Mouse (Mus musculus): ENCODE results near the gene Apbb1. TPM values are rescaled to one million over a fixed set of nuclear protein-coding genes. Genes with fewer than 3 reads are reported as not detected.

Gene Apbb1
- polyA plus RNA-seq, 1 experiment from 2014 or later, result 31.4 TPM

DNA sequence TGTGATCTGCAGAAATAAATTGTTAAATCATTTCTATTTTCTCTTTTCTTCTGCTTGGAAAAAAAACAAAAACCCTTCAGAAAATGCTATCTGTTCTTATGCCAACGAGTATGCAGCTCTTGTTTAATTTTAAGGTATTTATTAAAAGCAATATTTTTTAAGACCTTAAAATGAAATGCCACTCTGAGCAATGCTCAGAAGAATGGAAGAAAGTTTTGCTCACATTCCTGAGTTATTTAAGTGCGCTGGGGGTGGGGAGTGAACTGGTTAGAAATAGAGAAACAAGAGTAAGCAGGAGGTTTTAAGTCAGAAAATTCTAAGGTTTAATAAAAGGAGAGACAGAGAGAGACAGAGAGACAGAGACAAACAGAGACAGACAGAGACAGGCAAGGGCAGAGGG, 61.7 kb downstream of the Apbb1 start:
- Histone ChIP-seq H3K4me1 (replicated peaks; ENCODE audit: insufficient read depth, low read length) (no peaks in the 10 kb centered on the region), H3K9me3 (replicated peaks; ENCODE audit: low read length) (no peaks in the 10 kb centered on the region), H3K36me3 (ENCODE audit: insufficient read depth, low read length) (no peaks in the 10 kb centered on the region), H3K4me3 (replicated peaks; ENCODE audit: low read depth, low read length) (no peak overlapping the region), H3K27me3 (ENCODE audit: insufficient read depth, low read length) (no peaks in the 10 kb centered on the region), H3K27ac (no peak overlapping the region), H3K9ac (ENCODE audit: low read depth, low read length) (no peak overlapping the region), H3K4me2 (ENCODE audit: low read length) (no peak overlapping the region)
- no peak for DNase-seq (ENCODE audit: low spot score)
- TF ChIP-seq CTCF (IDR thresholded peaks at IDR 0.05; ENCODE audit: low read depth), result no peak
- ATAC-seq (replicated peaks; ENCODE audit: low FRiP score, low read depth), result no peak
- WGBS, result 73% methylated on average over 2 of the region's 2 CpGs

DNA sequence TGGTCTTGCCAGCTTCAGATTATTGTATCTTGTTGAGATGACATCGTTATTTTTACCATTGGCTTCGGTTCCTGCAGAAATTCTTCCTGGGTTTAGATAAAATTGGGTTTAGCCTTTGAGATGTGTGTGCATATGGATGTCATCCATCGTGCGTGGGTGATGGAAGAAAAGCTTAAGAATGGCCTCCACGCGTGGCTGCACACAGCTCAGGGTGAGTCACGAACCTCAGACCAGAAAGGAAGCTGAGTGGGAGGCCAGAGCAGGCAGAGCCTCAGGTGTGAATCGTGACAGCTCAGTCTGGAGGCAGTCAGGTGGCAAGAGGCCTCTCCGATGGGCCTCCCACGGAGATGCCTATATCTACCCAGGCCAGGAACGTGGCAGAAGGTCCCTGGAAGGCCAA, 62.1 kb downstream of the Apbb1 start:
- DNase-seq (ENCODE audit: low spot score) (no peak), ATAC-seq (replicated peaks; ENCODE audit: low FRiP score, low read depth) (no peak)
- Histone ChIP-seq H3K27me3 (ENCODE audit: insufficient read depth, low read length) (no peaks in the 10 kb centered on the region), H3K9ac (ENCODE audit: low read depth, low read length) (no peak overlapping the region), H3K9me3 (replicated peaks; ENCODE audit: low read length) (no peaks in the 10 kb centered on the region), H3K36me3 (ENCODE audit: insufficient read depth, low read length) (no peaks in the 10 kb centered on the region), H3K27ac (no peak overlapping the region), H3K4me3 (replicated peaks; ENCODE audit: low read depth, low read length) (no peak overlapping the region), H3K4me1 (replicated peaks; ENCODE audit: insufficient read depth, low read length) (no peaks in the 10 kb centered on the region), H3K4me2 (ENCODE audit: low read length) (no peak overlapping the region)
- no peak for TF ChIP-seq CTCF (IDR thresholded peaks at IDR 0.05; ENCODE audit: low read depth)
- 42% methylated on average over 11 of the region's 11 CpGs for WGBS

DNA sequence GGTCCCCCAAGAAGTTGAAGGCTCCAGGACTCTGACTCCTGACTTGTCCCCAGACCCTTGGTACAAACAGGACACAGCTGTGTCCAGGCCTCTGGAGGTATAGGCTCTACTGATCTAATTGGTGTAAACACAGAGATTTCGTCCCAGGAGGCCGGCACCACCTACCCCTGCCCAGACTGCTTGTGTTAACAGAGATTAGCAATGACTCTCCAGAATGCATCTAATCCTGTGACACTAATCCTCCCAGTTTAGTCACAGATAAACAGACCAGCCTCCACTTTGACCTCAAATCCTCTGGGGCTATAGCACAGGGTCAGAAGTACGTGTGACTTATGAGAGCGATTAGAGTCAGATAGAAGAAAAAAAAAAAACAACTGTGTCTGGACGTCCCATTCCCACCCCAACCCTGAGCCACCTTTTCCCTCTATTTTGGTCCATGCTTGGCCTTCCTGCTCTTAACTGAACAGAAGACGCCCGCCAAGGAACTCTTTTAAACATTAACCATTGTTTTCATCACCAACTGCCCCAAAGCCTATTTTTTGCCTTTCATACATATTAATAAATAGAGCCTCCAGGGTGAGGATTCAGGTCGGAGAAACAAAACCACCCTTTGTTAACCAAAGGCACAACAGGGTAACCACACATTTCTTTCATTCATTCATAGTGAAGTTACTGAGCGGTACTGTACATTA, 64.6 kb downstream of the Apbb1 start:
- WGBS, result 43% methylated on average over 9 of the region's 9 CpGs

GRCm38 (mm10) chr7:105515178-105515577, 66.3 kb downstream of the Apbb1 start:
- Histone ChIP-seq H3K4me3 (replicated peaks; ENCODE audit: low read depth, low read length) (no peak overlapping the region), H3K4me1 (replicated peaks; ENCODE audit: insufficient read depth, low read length) (no peaks in the 10 kb centered on the region), H3K36me3 (ENCODE audit: insufficient read depth, low read length) (no peaks in the 10 kb centered on the region), H3K4me2 (ENCODE audit: low read length) (no peak overlapping the region), H3K27ac (no peak overlapping the region), H3K27me3 (ENCODE audit: insufficient read depth, low read length) (no peaks in the 10 kb centered on the region), H3K9me3 (replicated peaks; ENCODE audit: low read length) (no peaks in the 10 kb centered on the region), H3K9ac (ENCODE audit: low read depth, low read length) (no peak overlapping the region)
- WGBS, result 12% methylated on average over 5 of the region's 5 CpGs
- DNase-seq (ENCODE audit: low spot score) (peak; percentile 47), ATAC-seq (replicated peaks; ENCODE audit: low FRiP score, low read depth) (peak; percentile 80; the same call in 1 of the 2 replicates)
- peak; percentile 91 for TF ChIP-seq CTCF (IDR thresholded peaks at IDR 0.05; ENCODE audit: low read depth)

More for the DNA sequence above, 64.6 kb downstream of the Apbb1 start:
- Histone ChIP-seq H3K4me1 (replicated peaks; ENCODE audit: insufficient read depth, low read length) (no peaks in the 10 kb centered on the region), H3K9ac (ENCODE audit: low read depth, low read length) (no peak overlapping the region), H3K4me3 (replicated peaks; ENCODE audit: low read depth, low read length) (no peak overlapping the region), H3K36me3 (ENCODE audit: insufficient read depth, low read length) (no peaks in the 10 kb centered on the region), H3K27me3 (ENCODE audit: insufficient read depth, low read length) (no peaks in the 10 kb centered on the region), H3K27ac (no peak overlapping the region), H3K4me2 (ENCODE audit: low read length) (no peak overlapping the region), H3K9me3 (replicated peaks; ENCODE audit: low read length) (no peaks in the 10 kb centered on the region)
- ATAC-seq (replicated peaks; ENCODE audit: low FRiP score, low read depth) (no peak), DNase-seq (ENCODE audit: low spot score) (no peak)
- no peak for TF ChIP-seq CTCF (IDR thresholded peaks at IDR 0.05; ENCODE audit: low read depth)

DNA sequence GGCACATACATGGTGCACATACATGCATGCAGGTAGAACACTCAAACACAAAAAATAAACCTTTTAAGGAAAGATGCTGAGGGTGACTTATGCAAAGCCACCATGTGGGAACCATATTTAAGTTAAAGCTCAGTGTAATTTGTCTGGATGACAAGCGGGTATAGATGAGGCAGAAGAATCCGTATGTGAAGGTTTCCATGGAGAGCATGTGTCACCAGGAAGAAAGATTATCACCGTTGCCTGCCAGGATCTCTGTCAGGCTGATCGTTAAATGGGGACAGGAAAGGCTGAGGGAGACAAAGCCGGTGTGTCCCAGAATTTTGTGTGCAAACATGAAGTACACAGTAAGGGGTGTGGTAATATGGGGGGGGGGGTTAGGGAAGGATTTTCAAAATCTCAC, 66.9 kb downstream of the Apbb1 start:
- no peak overlapping the region for H3K4me3 ChIP-seq (replicated peaks; ENCODE audit: low read depth, low read length)
- WGBS, result 43% methylated on average over 5 of the region's 5 CpGs
- no peaks in the 10 kb centered on the region for H3K36me3 ChIP-seq (ENCODE audit: insufficient read depth, low read length)
- H3K27me3 ChIP-seq (ENCODE audit: insufficient read depth, low read length), result no peaks in the 10 kb centered on the region
- no peaks in the 10 kb centered on the region for H3K9me3 ChIP-seq (replicated peaks; ENCODE audit: low read length)
- H3K9ac ChIP-seq (ENCODE audit: low read depth, low read length), result no peak overlapping the region
- H3K27ac ChIP-seq, result no peak overlapping the region
- no peak overlapping the region for H3K4me2 ChIP-seq (ENCODE audit: low read length)
- no peaks in the 10 kb centered on the region for H3K4me1 ChIP-seq (replicated peaks; ENCODE audit: insufficient read depth, low read length)
- ATAC-seq (replicated peaks; ENCODE audit: low FRiP score, low read depth) (no peak), DNase-seq (ENCODE audit: low spot score) (no peak)
- TF ChIP-seq CTCF (IDR thresholded peaks at IDR 0.05; ENCODE audit: low read depth), result no peak

DNA sequence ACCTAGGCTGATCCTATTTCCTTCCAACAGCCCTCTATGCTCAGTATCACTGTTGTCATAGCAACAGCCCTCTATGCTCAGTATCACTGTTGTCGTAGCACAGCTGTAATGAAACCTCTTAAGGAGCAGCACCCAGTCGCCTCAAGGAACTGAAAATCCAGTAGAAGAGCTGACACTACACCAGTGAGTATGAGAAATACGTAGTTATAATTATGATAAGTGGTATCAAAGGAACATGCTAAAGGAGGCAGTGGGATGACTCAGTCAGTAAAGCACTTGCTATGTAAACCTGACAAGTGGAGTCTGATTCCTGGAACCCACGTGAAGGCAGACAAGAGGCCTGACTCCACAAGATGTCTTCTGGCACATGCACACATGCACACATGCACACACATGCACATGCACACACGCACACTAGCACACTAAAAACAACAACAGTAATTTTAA, 67.6 kb downstream of the Apbb1 start:
- Histone ChIP-seq H3K36me3 (ENCODE audit: insufficient read depth, low read length) (no peaks in the 10 kb centered on the region), H3K4me1 (replicated peaks; ENCODE audit: insufficient read depth, low read length) (no peaks in the 10 kb centered on the region), H3K4me3 (replicated peaks; ENCODE audit: low read depth, low read length) (no peak overlapping the region), H3K27me3 (ENCODE audit: insufficient read depth, low read length) (no peaks in the 10 kb centered on the region), H3K9me3 (replicated peaks; ENCODE audit: low read length) (no peaks in the 10 kb centered on the region), H3K9ac (ENCODE audit: low read depth, low read length) (no peak overlapping the region), H3K27ac (no peak overlapping the region), H3K4me2 (ENCODE audit: low read length) (no peak overlapping the region)
- ATAC-seq (replicated peaks; ENCODE audit: low FRiP score, low read depth) (no peak), DNase-seq (ENCODE audit: low spot score) (no peak)
- TF ChIP-seq CTCF (IDR thresholded peaks at IDR 0.05; ENCODE audit: low read depth), result no peak
- 42% methylated on average over 5 of the region's 5 CpGs for WGBS

DNA sequence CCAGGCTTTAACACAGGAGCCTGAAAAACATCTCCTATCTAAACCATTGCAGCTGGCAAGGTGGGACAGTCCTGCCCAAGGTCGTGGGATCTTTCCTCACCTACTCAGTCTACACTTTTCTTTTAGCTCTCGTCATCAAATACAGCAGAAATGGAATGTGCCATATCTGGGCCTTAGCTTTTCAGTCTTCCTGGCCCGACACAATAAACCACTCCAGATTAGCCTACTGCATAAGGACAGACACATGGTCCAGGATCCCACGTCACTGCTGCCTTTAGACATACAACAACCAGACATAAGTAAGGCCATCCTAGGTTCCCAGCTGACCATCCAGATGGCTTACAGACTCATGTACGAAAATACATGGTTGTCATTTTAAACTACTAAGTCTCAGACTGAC, 71.3 kb downstream of the Apbb1 start:
- Histone ChIP-seq H3K9ac (ENCODE audit: low read depth, low read length) (no peak overlapping the region), H3K27ac (no peak overlapping the region), H3K27me3 (ENCODE audit: insufficient read depth, low read length) (no peaks in the 10 kb centered on the region), H3K9me3 (replicated peaks; ENCODE audit: low read length) (no peaks in the 10 kb centered on the region), H3K36me3 (ENCODE audit: insufficient read depth, low read length) (no peaks in the 10 kb centered on the region), H3K4me2 (ENCODE audit: low read length) (no peak overlapping the region), H3K4me3 (replicated peaks; ENCODE audit: low read depth, low read length) (no peak overlapping the region), H3K4me1 (replicated peaks; ENCODE audit: insufficient read depth, low read length) (no peaks in the 10 kb centered on the region)
- no peak for ATAC-seq (replicated peaks; ENCODE audit: low FRiP score, low read depth)
- no peak for TF ChIP-seq CTCF (IDR thresholded peaks at IDR 0.05; ENCODE audit: low read depth)
- 81% methylated on average over 5 of the region's 5 CpGs for WGBS
- no peak for DNase-seq (ENCODE audit: low spot score)

Other genes starting within 250 kb of the Apbb1 start
- not detected in 2 replicates for gene Olfr690, start 247.5 kb downstream of the Apbb1 start, polyA plus RNA-seq (2015; fragmentation: Nextera tagmentation; extraction: Ambion mirVana)
- not detected in 2 replicates for gene Olfr691, start 239.4 kb downstream of the Apbb1 start, polyA plus RNA-seq (2015; fragmentation: Nextera tagmentation; extraction: Ambion mirVana)
- not detected in 2 replicates for gene Olfr692, start 213.4 kb downstream of the Apbb1 start, polyA plus RNA-seq (2015; fragmentation: Nextera tagmentation; extraction: Ambion mirVana)
- not detected in 2 replicates for gene Gm5901, start 206.6 kb downstream of the Apbb1 start, polyA plus RNA-seq (2015; fragmentation: Nextera tagmentation; extraction: Ambion mirVana)
- 28.0 and 33.2 TPM in 2 replicates for gene Fam160a2, start 181.6 kb downstream of the Apbb1 start, polyA plus RNA-seq (2015; fragmentation: Nextera tagmentation; extraction: Ambion mirVana)
- 0.05 TPM in 1 of 2 replicates, not detected in the other for gene Cnga4, start 177.1 kb downstream of the Apbb1 start, polyA plus RNA-seq (2015; fragmentation: Nextera tagmentation; extraction: Ambion mirVana)
- 0.59 and 0.62 TPM in 2 replicates for gene Cckbr, start 155.9 kb downstream of the Apbb1 start, polyA plus RNA-seq (2015; fragmentation: Nextera tagmentation; extraction: Ambion mirVana)
- gene Cavin3, start 99.4 kb downstream of the Apbb1 start, polyA plus RNA-seq (2015; fragmentation: Nextera tagmentation; extraction: Ambion mirVana), result 68.0 and 75.8 TPM in 2 replicates
- gene Smpd1, start 27.3 kb downstream of the Apbb1 start, polyA plus RNA-seq (2015; fragmentation: Nextera tagmentation; extraction: Ambion mirVana), result 60.5 and 60.7 TPM in 2 replicates
- gene Hpx, start 18.5 kb upstream of the Apbb1 start, polyA plus RNA-seq (2015; fragmentation: Nextera tagmentation; extraction: Ambion mirVana), result 0.47 and 0.64 TPM in 2 replicates
- gene Trim3, start 51.9 kb upstream of the Apbb1 start, polyA plus RNA-seq (2015; fragmentation: Nextera tagmentation; extraction: Ambion mirVana), result 24.8 and 26.7 TPM in 2 replicates
- gene Timm10b, start 58.4 kb upstream of the Apbb1 start, polyA plus RNA-seq (2015; fragmentation: Nextera tagmentation; extraction: Ambion mirVana), result 219 and 230 TPM in 2 replicates
- 72.0 and 76.6 TPM in 2 replicates for gene Arfip2, start 58.8 kb upstream of the Apbb1 start, polyA plus RNA-seq (2015; fragmentation: Nextera tagmentation; extraction: Ambion mirVana)
- 33.7 and 35.8 TPM in 2 replicates for gene Gm45799, start 58.9 kb upstream of the Apbb1 start, polyA plus RNA-seq (2015; fragmentation: Nextera tagmentation; extraction: Ambion mirVana)
- gene Dnhd1, start 69.2 kb upstream of the Apbb1 start, polyA plus RNA-seq (2015; fragmentation: Nextera tagmentation; extraction: Ambion mirVana), result 0.09 and 0.91 TPM in 2 replicates
- gene Ilk, start 154.9 kb upstream of the Apbb1 start, polyA plus RNA-seq (2015; fragmentation: Nextera tagmentation; extraction: Ambion mirVana), result 318 and 342 TPM in 2 replicates
- gene Rrp8, start 155.7 kb upstream of the Apbb1 start, polyA plus RNA-seq (2015; fragmentation: Nextera tagmentation; extraction: Ambion mirVana), result 34.4 and 36.3 TPM in 2 replicates
- 139 and 167 TPM in 2 replicates for gene Taf10, start 162.7 kb upstream of the Apbb1 start, polyA plus RNA-seq (2015; fragmentation: Nextera tagmentation; extraction: Ambion mirVana)
- 114 and 123 TPM in 2 replicates for gene Tpp1, start 170.6 kb upstream of the Apbb1 start, polyA plus RNA-seq (2015; fragmentation: Nextera tagmentation; extraction: Ambion mirVana)
- gene Dchs1, start 206.0 kb upstream of the Apbb1 start, polyA plus RNA-seq (2015; fragmentation: Nextera tagmentation; extraction: Ambion mirVana), result 5.6 and 6.1 TPM in 2 replicates
- 415 and 457 TPM in 2 replicates for gene Mrpl17, start 229.4 kb upstream of the Apbb1 start, polyA plus RNA-seq (2015; fragmentation: Nextera tagmentation; extraction: Ambion mirVana)

Measured in kidney, postnatal 0 days (tissue).